Mouse (Mus musculus) brain, embryonic 14.5 days (tissue): ENCODE data around the gene Hivep1.

Experiments used
- CTCF ChIP-seq: fragments of 200-500 bp; IDR thresholded peaks from 2 replicates; pipeline ENCODE4 v1.5.1; 2012; ENCODE audit warnings: inconsistent platforms, mild to moderate bottlenecking, moderate library complexity, borderline replicate concordance; ENCODE audit not compliant: insufficient read depth, insufficient read length; ENCODE audit errors: extremely low read depth
- POLR2A ChIP-seq: fragments of 200-500 bp; IDR thresholded peaks from 2 replicates; pipeline ENCODE4 v1.6.1; 2012; ENCODE audit warnings: mild to moderate bottlenecking, inconsistent platforms, borderline replicate concordance; ENCODE audit not compliant: poor library complexity, insufficient read depth, insufficient read length, severe bottlenecking; ENCODE audit errors: extremely low read depth

GRCm38 (mm10) chr13:42159416-42160185, 107.8 kb downstream of the Hivep1 start:
- TF ChIP-seq POLR2A = no peak
- no peak for TF ChIP-seq CTCF
